Mouse (Mus musculus): ENCODE results near the gene Angel1.

The Angel1 gene

GRCm38 (mm10) chr12:86701491-86701890, 24.8 kb downstream of the Angel1 start:
- no peak for DNase-seq (ENCODE audit: low spot score)

GRCm38 (mm10) chr12:86700927-86701310, 25.3 kb downstream of the Angel1 start:
- DNase-seq (ENCODE audit: low spot score), result no peak

- DNase-seq (ENCODE audit: low spot score), result no peak
Measured at GRCm38 (mm10) chr12:86699965-86700926, 26.0 kb downstream of the Angel1 start.

- DNase-seq (ENCODE audit: low spot score), result no peak
Measured at GRCm38 (mm10) chr12:86698537-86698936, 27.7 kb downstream of the Angel1 start.

- no peak for DNase-seq (ENCODE audit: low spot score)
Measured at GRCm38 (mm10) chr12:86697996-86698395, 28.3 kb downstream of the Angel1 start.

- no peak for DNase-seq (ENCODE audit: low spot score)
Measured at GRCm38 (mm10) chr12:86694441-86694840, 31.8 kb downstream of the Angel1 start.

GRCm38 (mm10) chr12:86693389-86693788, 32.9 kb downstream of the Angel1 start:
- no peak for DNase-seq (ENCODE audit: low spot score)

- DNase-seq (ENCODE audit: low spot score), result no peak
Measured at GRCm38 (mm10) chr12:86692471-86693356, 33.5 kb downstream of the Angel1 start.

- DNase-seq (ENCODE audit: low spot score), result no peak
Measured at GRCm38 (mm10) chr12:86690700-86691485, 35.4 kb downstream of the Angel1 start.

GRCm38 (mm10) chr12:86688917-86689316, 37.3 kb downstream of the Angel1 start:
- DNase-seq (ENCODE audit: low spot score), result no peak

- no peak for DNase-seq (ENCODE audit: low spot score)
Measured at GRCm38 (mm10) chr12:86687971-86688573, 38.2 kb downstream of the Angel1 start.

- no peak for DNase-seq (ENCODE audit: low spot score)
Measured at GRCm38 (mm10) chr12:86687445-86687955, 38.8 kb downstream of the Angel1 start.

- DNase-seq (ENCODE audit: low spot score), result no peak
Measured at GRCm38 (mm10) chr12:86686551-86687330, 39.5 kb downstream of the Angel1 start.

GRCm38 (mm10) chr12:86685275-86685674, 41.0 kb downstream of the Angel1 start:
- no peak for DNase-seq (ENCODE audit: low spot score)

- DNase-seq (ENCODE audit: low spot score), result no peak
Measured at GRCm38 (mm10) chr12:86683698-86684097, 42.6 kb downstream of the Angel1 start.

- DNase-seq (ENCODE audit: low spot score), result no peak
Measured at GRCm38 (mm10) chr12:86682178-86682577, 44.1 kb downstream of the Angel1 start.

- DNase-seq (ENCODE audit: low spot score), result no peak
Measured at GRCm38 (mm10) chr12:86681626-86682025, 44.6 kb downstream of the Angel1 start.

GRCm38 (mm10) chr12:86680591-86681193, 45.6 kb downstream of the Angel1 start:
- DNase-seq (ENCODE audit: low spot score), result no peak

GRCm38 (mm10) chr12:86679991-86680491, 46.2 kb downstream of the Angel1 start:
- DNase-seq (ENCODE audit: low spot score), result no peak

GRCm38 (mm10) chr12:86679546-86679930, 46.7 kb downstream of the Angel1 start:
- no peak for DNase-seq (ENCODE audit: low spot score)
